Mouse (Mus musculus): ENCODE results near the gene Tmprss9.
A peak's percentile ranks its signal among the peaks of the same experiment; 100 is the strongest.

GRCm38 (mm10) chr10:80934136-80934985 is 62.7 kb downstream of the Tmprss9 start:
- TF ChIP-seq CTCF (IDR thresholded peaks at IDR 0.05; ENCODE audit: low read depth) = no peak
- TF ChIP-seq EP300 (IDR thresholded peaks at IDR 0.05; ENCODE audit: low read depth) = peak; percentile 90
